Mouse (Mus musculus) heart, postnatal 4 days (tissue): ENCODE measurements around the gene Olfr1269. TPM values are rescaled to one million over a fixed set of nuclear protein-coding genes. Genes with fewer than 3 reads are reported as not detected.

Source experiments
- DNase-seq: peaks from one replicate; pipeline ENCODE4 v3.0.0; 2021
- total RNA-seq, 2 experiments: library from RNA; stranded (reverse); gene quantifications; 2 replicates each; pipeline ENCODE4 v1.2.3; 2021

The Olfr1269 gene
- total RNA-seq, result not detected

DNA sequence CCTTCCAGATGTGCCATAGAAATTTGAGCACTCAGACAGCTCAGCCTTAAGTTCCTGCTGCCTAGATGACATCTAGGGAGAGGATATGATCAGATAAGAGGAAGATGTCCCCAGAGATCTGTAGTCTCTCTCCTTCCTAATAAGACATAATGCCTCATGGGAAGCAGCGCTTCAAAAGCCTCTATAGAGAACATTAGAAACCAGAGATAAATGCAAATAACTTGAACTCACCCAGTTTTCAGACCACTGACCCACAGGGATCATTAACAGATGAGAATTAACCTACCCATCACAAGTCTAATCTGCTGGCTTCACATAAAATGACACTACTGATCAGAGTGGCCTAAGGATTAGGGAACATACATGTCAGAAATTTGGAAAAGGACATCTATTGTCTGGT, at the start of gene Olfr1269:
Olfr1269 (minus strand) TSS at position 101 of the 400 bp plus-strand sequence.
- DNase-seq, result no peak

DNA sequence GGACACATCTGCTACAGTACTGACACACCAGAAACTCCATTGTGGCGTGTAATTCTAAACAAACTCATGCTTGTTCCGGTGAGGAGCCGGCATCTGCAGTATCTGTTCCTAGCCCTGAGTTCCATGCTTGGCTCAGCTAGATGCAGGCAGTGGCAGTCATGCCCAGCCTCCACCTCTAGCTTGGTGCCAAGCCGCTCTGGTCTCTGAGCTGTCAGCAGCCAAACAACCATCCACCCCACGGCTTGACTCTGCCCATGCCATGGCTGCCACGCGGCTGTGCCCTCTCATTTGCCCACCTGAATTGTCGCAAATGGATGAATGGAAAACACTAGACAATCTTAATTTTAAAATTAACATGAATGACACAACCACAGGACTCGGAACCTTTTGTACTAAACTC, 32.7 kb upstream of the Olfr1269 start:
- DNase-seq, result no peak

- no peak for DNase-seq
These were observed 31.8 kb upstream of the Olfr1269 start, which contains the start of gene Olfr1270 for GRCm38 (mm10) chr2:90152991-90153390. Gene Olfr1270 (minus strand): TSS chr2:90153091.

GRCm38 (mm10) chr2:90142196-90142595, 21.0 kb upstream of the Olfr1269 start, which contains the start of gene Olfr32:
Gene Olfr32 (minus strand): TSS chr2:90142296.
- DNase-seq, result no peak

- no peak for DNase-seq
These were observed 51.1 kb downstream of the Olfr1269 start for GRCm38 (mm10) chr2:90070065-90070464.

Other genes starting within 250 kb of the Olfr1269 start
- gene Olfr1257, start 243.0 kb downstream of the Olfr1269 start, total RNA-seq, result not detected
- gene Olfr1258, start 194.1 kb downstream of the Olfr1269 start, total RNA-seq, result not detected
- gene Olfr1259, start 172.7 kb downstream of the Olfr1269 start, total RNA-seq, result not detected
- not detected for gene Olfr1260, start 147.1 kb downstream of the Olfr1269 start, total RNA-seq
- gene Olfr1261, start 130.2 kb downstream of the Olfr1269 start, total RNA-seq, result not detected
- gene Olfr1262, start 121.3 kb downstream of the Olfr1269 start, total RNA-seq, result not detected
- not detected for gene Olfr1263, start 109.3 kb downstream of the Olfr1269 start, total RNA-seq
- gene Olfr1264, start 95.8 kb downstream of the Olfr1269 start, total RNA-seq, result not detected
- gene Olfr1265, start 86.1 kb downstream of the Olfr1269 start, total RNA-seq, result not detected
- not detected for gene Olfr140, start 57.8 kb downstream of the Olfr1269 start, total RNA-seq
- gene Olfr32, start 20.9 kb upstream of the Olfr1269 start, total RNA-seq, result not detected
- gene Olfr1270, start 31.7 kb upstream of the Olfr1269 start, total RNA-seq, result not detected
- gene Olfr1506, start 103.1 kb upstream of the Olfr1269 start, total RNA-seq, result not detected
- not detected for gene Olfr142, start 136.2 kb upstream of the Olfr1269 start, total RNA-seq
- not detected for gene Olfr1271, start 149.6 kb upstream of the Olfr1269 start, total RNA-seq
- not detected for gene Olfr1272, start 171.4 kb upstream of the Olfr1269 start, total RNA-seq
- gene Gm13769, start 200.8 kb upstream of the Olfr1269 start, total RNA-seq, result under 1 TPM; 0.18 to 0.21 TPM